Mouse (Mus musculus): ENCODE results near the gene Unc13b.

- TF ChIP-seq CTCF (IDR thresholded peaks at IDR 0.05; ENCODE audit: extremely low read depth, insufficient read depth, insufficient read length, insufficient replicate concordance) (no peak), POLR2A (IDR thresholded peaks at IDR 0.05; ENCODE audit: low read depth, low read length) (no peak)
Observed at GRCm38 (mm10) chr4:43266623-43267322, 208.0 kb downstream of the Unc13b start, which contains the start of gene Atp8b5.

Data from spleen, adult 2 months (tissue).